Mouse (Mus musculus) bone marrow macrophage, adult 2 months (primary cell): Measurements from ENCODE around the gene Gdpd5.

Experiments used
- CTCF ChIP-seq: IDR thresholded peaks from 2 replicates; pipeline ENCODE4 v1.5.1; 2012; ENCODE audit warnings: low read depth, mild to moderate bottlenecking, low read length, moderate library complexity
- POLR2A ChIP-seq: IDR thresholded peaks from 2 replicates; pipeline ENCODE4 v1.6.1; 2012; ENCODE audit warnings: mild to moderate bottlenecking, low read depth, low read length, borderline replicate concordance

DNA sequence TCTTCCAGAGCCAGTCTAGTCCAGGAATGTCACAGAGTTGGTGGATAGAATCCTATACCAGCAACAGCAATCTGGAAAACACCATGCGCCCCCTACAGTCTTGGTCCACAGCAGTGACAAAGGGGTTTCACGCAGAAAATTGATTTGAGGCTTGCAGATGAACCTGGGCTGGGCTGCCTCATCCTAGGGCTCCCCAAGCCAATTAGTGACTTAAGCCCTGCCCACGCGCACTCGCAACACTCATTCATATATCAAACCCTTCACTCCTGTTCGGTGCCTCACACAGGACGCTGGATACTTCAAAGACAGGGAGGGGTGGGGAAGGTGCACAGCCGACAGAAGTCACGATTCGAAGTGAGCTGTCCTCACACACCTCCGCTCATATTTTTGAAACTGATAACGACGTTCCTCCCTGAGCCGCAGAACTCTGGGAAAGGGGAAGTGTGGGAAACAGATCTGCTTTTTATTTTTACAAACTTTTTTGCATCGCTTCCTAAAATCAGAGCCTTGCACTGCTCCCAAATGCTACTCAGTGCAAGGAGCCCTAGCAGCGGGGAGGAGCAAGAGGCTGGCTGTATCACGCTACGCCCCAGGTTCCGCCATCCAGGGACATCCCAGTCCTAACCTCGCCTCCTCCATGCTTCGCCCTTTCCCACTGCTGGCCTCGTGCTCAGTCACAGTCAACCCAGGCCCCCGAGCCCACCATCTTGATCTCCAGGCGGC, 562 bp upstream of the Gdpd5 start:
- TF ChIP-seq CTCF (no peak), POLR2A (no peak)
